Mouse (Mus musculus) limb, embryonic 12.5 days (tissue): ENCODE measurements at regions not wholly inside any gene's neighbourhood (a gene's known extent, or its start where the extent isn't known, plus 50 kb on each side); places are given as distances from the start of the nearest gene placed in this dataset.

Source experiments
- ATAC-seq: fragments of 200-750 bp; cut with Nextera tagmentation; 2 replicates; pipeline ENCODE4 v1.8.0; 2017; ENCODE audit warnings: low read depth, moderate TSS enrichment; ENCODE audit not compliant: insufficient number of reproducible peaks, insufficient read depth, low FRiP score, low TSS enrichment
- H3K27ac ChIP-seq: fragments of 300-500 bp; sonication (generic); 2 replicates; pipeline ENCODE4 v1.5.1; 2016; ENCODE audit warnings: mild to moderate bottlenecking, moderate library complexity
- H3K27me3 ChIP-seq: fragments of 300-500 bp; sonication (generic); 2 replicates; pipeline ENCODE4 v1.6.1; 2016; ENCODE audit warnings: mild to moderate bottlenecking, moderate library complexity
- H3K36me3 ChIP-seq: fragments of 300-500 bp; sonication (generic); 2 replicates; pipeline ENCODE4 v1.6.1; 2016; ENCODE audit warnings: mild to moderate bottlenecking, moderate library complexity
- H3K4me1 ChIP-seq: fragments of 300-500 bp; sonication (generic); replicated peaks from 2 replicates; pipeline ENCODE4 v1.6.1; 2016
- H3K4me2 ChIP-seq: fragments of 300-500 bp; sonication (generic); 2 replicates; pipeline ENCODE4 v1.6.1; 2016; ENCODE audit warnings: mild to moderate bottlenecking, moderate library complexity
- H3K4me3 ChIP-seq: fragments of 300-500 bp; sonication (generic); replicated peaks from 2 replicates; pipeline ENCODE4 v1.5.1; 2016; ENCODE audit warnings: mild to moderate bottlenecking
- H3K9ac ChIP-seq: fragments of 300-500 bp; sonication (generic); replicated peaks from 2 replicates; pipeline ENCODE4 v1.6.1; 2016; ENCODE audit warnings: mild to moderate bottlenecking, moderate library complexity
- H3K9me3 ChIP-seq: fragments of 300-500 bp; sonication (generic); 2 replicates; pipeline ENCODE4 v1.6.1; 2016; ENCODE audit warnings: mild to moderate bottlenecking, moderate library complexity
- WGBS: fragments of 180-500 bp; shearing (Covaris S2); methylation state at CpG from one replicate; pipeline ENCODE4 v1.1.7; 2016; 5-methylcytosine and 5-hydroxymethylcytosine counted together

DNA sequence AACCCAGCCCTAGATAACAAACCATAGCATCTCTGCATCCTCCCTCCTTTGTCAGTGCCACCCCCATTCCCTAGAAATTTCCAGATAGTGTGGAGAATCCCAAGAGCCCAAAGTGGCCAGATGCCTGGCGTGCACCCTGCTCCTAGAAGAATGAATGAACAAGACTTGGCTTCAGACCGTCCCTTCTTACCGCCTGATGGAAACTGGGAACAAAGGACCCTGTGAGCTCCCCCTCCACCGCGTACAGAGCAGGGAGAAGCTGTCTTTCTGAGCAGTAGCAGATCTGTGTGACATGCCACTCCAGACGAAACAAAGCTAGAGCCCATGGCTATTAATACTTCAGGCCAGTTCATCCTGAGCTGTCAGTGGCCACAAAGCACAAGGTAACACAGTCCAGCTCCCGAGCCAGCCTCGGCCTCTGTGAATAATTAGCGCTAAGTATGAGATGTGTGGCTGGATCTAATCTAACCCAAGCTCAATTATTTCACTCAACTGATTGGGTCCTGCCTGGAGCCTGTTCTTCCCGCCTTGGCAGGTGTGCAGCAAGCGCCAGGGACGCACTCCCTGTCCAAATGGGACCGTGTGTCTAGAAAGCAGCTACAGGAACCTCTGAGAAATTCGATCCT lies 111.6 kb downstream of the Cxcl12 start:
- no peak for ATAC-seq
- no peaks in the 10 kb centered on the region for H3K27me3 ChIP-seq
- no peak overlapping the region for H3K9ac ChIP-seq
- no peak overlapping the region for H3K4me2 ChIP-seq
- peaks cover 12% of the 10 kb centered on the region for H3K4me1 ChIP-seq
- WGBS, result 29% methylated on average over 14 of the region's 14 CpGs
- no peaks in the 10 kb centered on the region for H3K36me3 ChIP-seq
- no peaks in the 10 kb centered on the region for H3K9me3 ChIP-seq
- H3K4me3 ChIP-seq, result no peak overlapping the region
- no peak overlapping the region for H3K27ac ChIP-seq

GRCm38 (mm10) chr6:117280911-117281310 lies 112.6 kb downstream of the Cxcl12 start:
- Histone ChIP-seq H3K27ac (no peak overlapping the region), H3K27me3 (no peaks in the 10 kb centered on the region), H3K4me3 (no peak overlapping the region), H3K4me1 (peaks cover 12% of the 10 kb centered on the region), H3K4me2 (no peak overlapping the region), H3K9me3 (no peaks in the 10 kb centered on the region), H3K9ac (no peak overlapping the region), H3K36me3 (no peaks in the 10 kb centered on the region)
- no peak for ATAC-seq
- WGBS, result 93% methylated on average over 3 of the region's 3 CpGs

- Histone ChIP-seq H3K27me3 (no peaks in the 10 kb centered on the region), H3K27ac (no peak overlapping the region), H3K9ac (no peak overlapping the region), H3K36me3 (no peaks in the 10 kb centered on the region), H3K9me3 (no peaks in the 10 kb centered on the region), H3K4me2 (no peak overlapping the region), H3K4me1 (peaks cover 12% of the 10 kb centered on the region), H3K4me3 (no peak overlapping the region)
- WGBS, result 81% methylated on average over 3 of the region's 3 CpGs
- no peak for ATAC-seq
Observed at GRCm38 (mm10) chr6:117283616-117284015, 115.3 kb downstream of the Cxcl12 start.

DNA sequence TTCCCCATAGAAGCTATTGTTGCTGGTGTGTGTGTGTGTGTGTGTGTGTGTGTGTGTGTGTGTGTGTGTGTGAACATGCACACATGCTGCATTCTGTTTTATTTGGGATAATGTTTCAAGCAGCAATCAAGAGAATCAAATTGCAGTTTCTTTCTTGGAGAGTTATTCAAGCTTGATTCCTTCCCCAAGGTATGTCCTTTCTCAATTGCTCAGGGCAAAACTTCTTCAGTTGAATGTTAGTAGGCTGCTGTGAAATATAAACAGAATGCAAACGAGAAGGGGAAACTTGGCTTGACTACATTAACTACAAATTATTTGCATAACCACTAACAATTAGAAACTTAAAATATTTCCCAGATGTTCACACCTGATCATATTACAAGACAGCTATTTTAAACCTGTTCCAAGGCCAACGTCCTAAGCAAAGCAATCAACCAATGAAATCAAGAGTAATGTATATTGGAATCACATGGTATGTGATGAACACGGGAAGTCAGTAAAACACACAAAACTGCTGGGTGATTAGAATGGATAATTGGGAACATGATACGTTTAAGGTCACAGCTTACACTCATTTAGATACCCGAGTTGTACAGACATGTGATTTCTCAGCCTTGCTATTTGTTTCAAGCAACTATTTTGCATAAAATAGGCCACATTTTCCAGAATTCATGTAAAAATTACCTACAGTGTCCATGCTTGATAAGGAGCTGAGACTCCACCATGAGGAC lies 116.2 kb downstream of the Cxcl12 start:
- WGBS, result 29% methylated on average over 5 of the region's 5 CpGs

GRCm38 (mm10) chr6:117287396-117287795 lies 119.1 kb downstream of the Cxcl12 start:
- Histone ChIP-seq H3K4me3 (no peak overlapping the region), H3K9me3 (no peaks in the 10 kb centered on the region), H3K36me3 (no peaks in the 10 kb centered on the region), H3K9ac (no peak overlapping the region), H3K27me3 (no peaks in the 10 kb centered on the region), H3K4me2 (no peak overlapping the region), H3K27ac (no peak overlapping the region), H3K4me1 (no peaks in the 10 kb centered on the region)
- ATAC-seq, result no peak
- 91% methylated on average over 5 of the region's 5 CpGs for WGBS

More for the DNA sequence above, 116.2 kb downstream of the Cxcl12 start:
- Histone ChIP-seq H3K9ac (no peak overlapping the region), H3K27me3 (no peaks in the 10 kb centered on the region), H3K4me2 (no peak overlapping the region), H3K36me3 (no peaks in the 10 kb centered on the region), H3K9me3 (no peaks in the 10 kb centered on the region), H3K4me3 (no peak overlapping the region), H3K4me1 (peaks cover 8% of the 10 kb centered on the region), H3K27ac (no peak overlapping the region)
- no peak for ATAC-seq

DNA sequence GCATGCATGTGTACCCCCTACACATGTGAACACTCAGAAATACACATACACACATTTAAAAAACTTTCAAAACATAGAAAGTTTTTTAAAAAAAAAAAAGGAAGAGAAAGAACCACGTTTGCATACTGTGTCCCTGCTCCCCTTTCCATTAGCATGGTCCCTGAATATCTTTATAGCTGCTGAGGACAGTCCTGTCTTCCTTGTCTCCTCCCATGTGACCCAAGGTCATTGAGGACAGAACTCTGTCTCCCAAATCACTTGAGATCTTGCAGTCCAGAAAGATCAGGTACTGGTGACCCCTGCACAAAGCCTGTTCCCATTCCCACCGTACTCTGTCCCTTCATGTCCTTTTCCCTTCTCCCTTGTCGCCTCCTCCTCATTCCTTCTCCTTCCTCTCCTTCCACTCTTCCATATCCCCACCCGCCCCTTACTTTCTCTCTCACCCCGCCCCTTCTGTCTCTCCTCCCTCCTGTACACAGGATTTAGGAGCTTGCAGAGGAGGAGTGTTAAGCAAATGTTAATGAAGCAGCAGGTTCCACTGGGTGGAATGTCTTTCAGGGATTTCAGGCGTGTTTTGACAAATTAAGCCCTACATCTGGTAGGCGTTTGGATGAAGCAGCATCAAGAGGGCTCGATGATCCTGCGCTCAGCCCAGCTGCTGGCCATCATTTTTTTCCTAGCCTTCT lies 125.6 kb downstream of the Cxcl12 start:
- Histone ChIP-seq H3K27me3 (no peaks in the 10 kb centered on the region), H3K27ac (no peak overlapping the region), H3K4me2 (no peak overlapping the region), H3K4me3 (no peak overlapping the region), H3K9ac (no peak overlapping the region), H3K9me3 (no peaks in the 10 kb centered on the region), H3K36me3 (no peaks in the 10 kb centered on the region), H3K4me1 (0 out of 2 replicates have a peak, but pooled peaks cover 2% of the 10 kb centered on the region)
- no peak for ATAC-seq
- WGBS, result 41% methylated on average over 9 of the region's 9 CpGs

GRCm38 (mm10) chr6:117297918-117298317 lies 129.6 kb downstream of the Cxcl12 start:
- Histone ChIP-seq H3K9ac (no peak overlapping the region), H3K27ac (no peak overlapping the region), H3K4me3 (no peak overlapping the region), H3K4me2 (no peak overlapping the region), H3K4me1 (peaks cover 6% of the 10 kb centered on the region), H3K27me3 (no peaks in the 10 kb centered on the region), H3K9me3 (no peaks in the 10 kb centered on the region), H3K36me3 (no peaks in the 10 kb centered on the region)
- 83% methylated on average over 2 of the region's 2 CpGs for WGBS
- ATAC-seq, result no peak

DNA sequence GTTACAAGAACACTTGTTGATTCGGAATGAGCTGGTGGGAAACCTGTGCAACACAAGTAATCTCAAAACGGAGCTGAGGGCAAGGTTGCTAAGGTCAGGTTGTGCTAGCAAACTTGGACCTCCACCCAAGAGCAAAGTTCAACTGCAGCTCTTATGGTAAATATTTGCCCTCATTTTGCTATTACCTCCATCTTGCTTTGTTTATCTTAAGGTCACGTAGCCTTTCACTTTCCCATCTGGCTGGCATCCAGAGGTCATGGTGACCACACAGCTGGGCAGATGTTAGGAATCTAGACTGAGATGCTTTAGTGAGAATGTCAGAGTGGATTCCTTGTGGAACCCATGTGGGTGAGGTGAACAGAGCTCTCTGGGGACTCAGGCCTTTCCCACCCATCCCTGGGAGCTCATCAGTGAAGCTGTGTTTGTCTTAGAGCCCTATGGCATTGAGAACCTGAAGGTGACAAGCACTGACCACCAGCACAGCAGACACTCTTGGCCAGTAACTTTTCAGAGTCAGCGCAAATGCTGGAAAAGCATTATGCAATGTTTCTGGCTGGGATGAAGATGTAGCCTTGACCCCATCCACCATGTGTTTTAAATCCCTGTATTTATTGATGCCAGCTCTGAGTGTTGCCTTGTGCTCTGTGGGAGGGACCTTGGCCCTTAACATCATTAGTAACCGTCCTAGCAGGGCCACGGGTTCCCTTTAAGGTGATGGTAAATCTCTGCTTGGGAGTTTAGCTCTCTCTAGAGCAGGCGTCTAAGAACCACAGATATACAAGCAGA lies 131.4 kb downstream of the Cxcl12 start:
- no peak overlapping the region for H3K4me3 ChIP-seq
- H3K4me2 ChIP-seq, result no peak overlapping the region
- H3K9ac ChIP-seq, result no peak overlapping the region
- 64% methylated on average over 7 of the region's 7 CpGs for WGBS
- no peaks in the 10 kb centered on the region for H3K9me3 ChIP-seq
- H3K27ac ChIP-seq, result no peak overlapping the region
- peaks cover 4% of the 10 kb centered on the region for H3K4me1 ChIP-seq
- no peaks in the 10 kb centered on the region for H3K36me3 ChIP-seq
- H3K27me3 ChIP-seq, result no peaks in the 10 kb centered on the region
- ATAC-seq, result no peak

DNA sequence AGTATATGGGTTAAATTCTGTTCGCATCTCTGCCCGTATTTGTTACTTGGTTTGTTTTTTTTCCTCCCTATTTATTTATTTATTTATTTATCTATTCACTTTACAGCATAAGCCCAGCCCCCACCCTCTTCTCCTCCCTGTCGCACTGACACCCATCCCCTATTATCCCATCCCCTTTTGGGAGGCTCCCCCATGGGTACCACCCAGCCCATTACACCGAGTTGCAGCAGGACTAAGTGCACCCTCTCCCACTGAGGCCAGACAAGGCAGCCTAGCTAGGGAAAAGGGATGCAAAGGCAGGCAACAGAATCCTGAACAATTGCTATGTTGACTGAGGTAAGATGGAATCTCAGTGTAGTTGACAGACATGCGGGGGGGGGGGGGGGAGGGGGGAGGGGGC lies 135.0 kb downstream of the Cxcl12 start:
- H3K36me3 ChIP-seq, result no peaks in the 10 kb centered on the region
- no peak overlapping the region for H3K27ac ChIP-seq
- H3K27me3 ChIP-seq, result no peaks in the 10 kb centered on the region
- no peak overlapping the region for H3K4me2 ChIP-seq
- no peak for ATAC-seq
- H3K9me3 ChIP-seq, result no peaks in the 10 kb centered on the region
- WGBS, result 72% methylated on average over 4 of the region's 5 CpGs
- H3K4me1 ChIP-seq, result peaks cover 4% of the 10 kb centered on the region
- H3K4me3 ChIP-seq, result no peak overlapping the region
- no peak overlapping the region for H3K9ac ChIP-seq

DNA sequence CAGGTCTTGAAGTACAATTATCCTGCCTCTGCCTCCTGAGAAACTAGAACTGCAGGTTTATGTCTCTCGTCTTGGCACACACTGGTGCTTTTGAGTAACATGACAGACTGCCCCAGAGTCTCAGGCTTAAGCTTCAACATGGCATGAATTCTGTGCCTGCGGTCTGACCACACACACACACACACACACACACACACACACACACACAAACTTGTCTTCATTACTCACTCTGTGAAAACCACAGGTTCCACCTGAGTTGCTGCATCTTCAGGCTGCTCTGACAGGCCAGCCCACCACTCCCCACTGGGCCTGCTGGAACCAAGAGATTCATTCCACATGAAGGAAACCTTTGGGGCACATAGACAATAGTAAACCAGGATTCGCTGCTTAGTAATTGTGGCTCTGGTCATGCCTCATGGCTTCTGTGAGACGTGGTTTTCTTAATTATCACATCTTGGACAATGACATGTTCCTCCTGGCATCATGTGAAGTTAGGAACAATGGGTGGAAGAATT lies 137.5 kb downstream of the Cxcl12 start:
- Histone ChIP-seq H3K4me2 (no peak overlapping the region), H3K27ac (no peak overlapping the region), H3K9me3 (no peaks in the 10 kb centered on the region), H3K27me3 (no peaks in the 10 kb centered on the region), H3K36me3 (no peaks in the 10 kb centered on the region), H3K4me3 (no peak overlapping the region), H3K4me1 (no peaks in the 10 kb centered on the region), H3K9ac (no peak overlapping the region)
- 82% methylated on average over 4 of the region's 4 CpGs for WGBS
- no peak for ATAC-seq

DNA sequence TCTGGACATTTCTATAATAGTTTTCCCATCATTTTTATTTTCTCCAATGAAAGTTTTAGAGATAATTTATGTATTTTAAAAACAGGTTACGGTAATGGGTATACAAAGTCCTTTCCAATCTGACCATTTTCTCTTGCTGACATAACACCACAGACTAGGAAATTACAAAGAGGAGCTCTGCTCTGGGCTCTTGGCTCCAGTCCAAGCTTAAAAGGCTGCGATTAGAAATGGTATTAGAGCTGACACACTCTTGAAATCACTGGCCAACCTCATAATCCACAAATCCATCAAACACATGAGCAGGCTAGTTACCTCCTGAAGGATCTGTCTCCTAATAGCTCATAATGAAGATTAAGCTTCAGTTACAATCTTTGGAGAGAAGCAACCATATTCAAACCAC lies 140.3 kb downstream of the Cxcl12 start:
- WGBS, result 78% methylated on average over 2 of the region's 2 CpGs
- H3K4me1 ChIP-seq, result peaks cover 12% of the 10 kb centered on the region
- no peaks in the 10 kb centered on the region for H3K27me3 ChIP-seq
- ATAC-seq, result no peak
- H3K4me3 ChIP-seq, result no peak overlapping the region
- no peaks in the 10 kb centered on the region for H3K9me3 ChIP-seq
- H3K36me3 ChIP-seq, result no peaks in the 10 kb centered on the region
- no peak overlapping the region for H3K4me2 ChIP-seq
- H3K27ac ChIP-seq, result no peak overlapping the region
- H3K9ac ChIP-seq, result no peak overlapping the region
